Mouse (Mus musculus): Measurements from ENCODE around the gene Ubald2. TPM values are rescaled to one million over a fixed set of nuclear protein-coding genes. Genes with fewer than 3 reads are reported as not detected.
A peak's percentile ranks its signal among the peaks of the same experiment; 100 is the strongest.

Ubald2 gene
- polyA plus RNA-seq, 1 experiment from 2014 or later: 37.9 TPM

DNA sequence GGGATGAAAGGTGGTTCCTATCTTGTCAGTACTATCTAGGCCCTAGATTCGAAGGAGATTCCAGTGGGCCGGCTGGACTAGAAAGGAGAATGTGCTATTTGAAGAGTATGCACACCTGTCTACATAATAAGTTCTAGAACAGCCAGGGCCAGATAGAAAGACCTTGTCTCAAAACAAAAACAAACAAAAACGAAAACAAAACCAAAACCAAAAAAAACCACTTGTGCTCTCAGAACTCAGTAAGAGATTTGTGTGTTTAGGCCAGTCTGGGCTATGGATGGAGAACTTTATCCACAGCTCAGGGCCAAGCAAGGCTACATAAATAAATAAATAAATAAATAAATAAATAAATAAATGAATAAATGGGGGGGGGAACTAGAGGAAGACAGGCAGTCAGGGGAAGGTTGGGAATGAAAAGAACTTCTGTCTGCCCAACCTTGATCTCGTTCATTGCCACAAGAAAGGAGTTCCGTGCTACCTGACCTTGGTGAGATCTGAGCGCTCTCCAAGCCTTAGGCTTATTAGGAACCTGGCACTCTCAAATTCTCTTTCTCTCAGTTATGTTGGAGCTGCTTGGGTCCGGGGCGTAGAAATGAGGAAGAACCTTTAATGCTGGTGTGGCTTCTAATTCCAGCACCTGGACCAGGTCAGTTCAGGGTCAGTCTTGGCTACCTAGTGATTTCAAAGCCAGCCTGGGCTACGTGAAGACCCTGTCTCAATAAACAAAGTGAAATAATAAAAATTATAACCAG, 3.9 kb upstream of the Ubald2 start:
- no peak overlapping the region for H3K4me2 ChIP-seq
- H3K9me3 ChIP-seq: no peaks in the 10 kb centered on the region
- no peak overlapping the region for H3K9ac ChIP-seq
- H3K27ac ChIP-seq: peak overlapping the region; percentile 86
- peaks cover 25% of the 10 kb centered on the region for H3K4me1 ChIP-seq
- no peaks in the 10 kb centered on the region for H3K27me3 ChIP-seq (replicated peaks)
- no peak overlapping the region for H3K4me3 ChIP-seq (replicated peaks)
- H3K36me3 ChIP-seq: no peaks in the 10 kb centered on the region
- ATAC-seq (ENCODE audit: insufficient read depth, low FRiP score, low read depth): no peak
- WGBS: 73% methylated on average over 9 of the region's 9 CpGs

DNA sequence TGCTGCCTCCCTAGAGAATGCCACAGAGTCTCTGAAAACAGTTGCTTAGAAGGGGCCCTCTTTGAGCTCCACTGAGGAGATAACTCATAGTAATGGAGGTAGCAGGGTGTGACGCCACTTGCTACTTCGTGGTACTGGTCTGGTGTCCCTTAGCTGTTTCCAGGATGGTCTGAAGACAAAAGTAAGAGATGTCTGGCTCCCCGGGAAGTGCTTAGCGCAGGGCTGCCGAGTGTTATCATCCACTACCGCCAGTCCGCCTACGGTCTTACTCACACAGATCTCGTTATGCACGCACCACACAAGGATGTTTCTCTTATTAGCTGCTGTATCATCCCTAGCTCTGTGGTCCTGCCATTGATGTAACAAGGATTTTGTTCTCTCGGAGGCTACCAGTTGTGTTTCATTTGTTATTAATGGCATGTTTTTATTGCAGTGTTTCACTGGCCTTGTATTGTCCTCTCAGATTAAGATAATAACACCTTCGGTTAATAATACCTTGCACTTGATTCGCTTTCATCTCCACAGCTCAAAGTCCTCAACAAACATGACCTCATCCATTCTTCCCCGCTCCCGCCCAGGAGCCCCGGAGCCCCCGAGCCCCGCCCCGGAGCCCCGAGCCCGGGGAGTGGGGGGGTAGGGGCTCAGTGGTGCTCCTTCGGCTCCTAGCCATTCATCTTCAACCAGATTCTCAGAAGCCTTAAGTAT, 3.0 kb upstream of the Ubald2 start:
- no peak overlapping the region for H3K9ac ChIP-seq
- H3K9me3 ChIP-seq: no peaks in the 10 kb centered on the region
- peaks cover 30% of the 10 kb centered on the region for H3K4me1 ChIP-seq
- no peak for ATAC-seq (ENCODE audit: insufficient read depth, low FRiP score, low read depth)
- H3K4me3 ChIP-seq (replicated peaks): no peak overlapping the region
- H3K4me2 ChIP-seq: peak overlapping the region; percentile 23; the same call in 1 of the 2 replicates
- H3K27me3 ChIP-seq (replicated peaks): no peaks in the 10 kb centered on the region
- no peaks in the 10 kb centered on the region for H3K36me3 ChIP-seq
- WGBS: 36% methylated on average over 22 of the region's 22 CpGs
- H3K27ac ChIP-seq: peak overlapping the region; percentile 86

DNA sequence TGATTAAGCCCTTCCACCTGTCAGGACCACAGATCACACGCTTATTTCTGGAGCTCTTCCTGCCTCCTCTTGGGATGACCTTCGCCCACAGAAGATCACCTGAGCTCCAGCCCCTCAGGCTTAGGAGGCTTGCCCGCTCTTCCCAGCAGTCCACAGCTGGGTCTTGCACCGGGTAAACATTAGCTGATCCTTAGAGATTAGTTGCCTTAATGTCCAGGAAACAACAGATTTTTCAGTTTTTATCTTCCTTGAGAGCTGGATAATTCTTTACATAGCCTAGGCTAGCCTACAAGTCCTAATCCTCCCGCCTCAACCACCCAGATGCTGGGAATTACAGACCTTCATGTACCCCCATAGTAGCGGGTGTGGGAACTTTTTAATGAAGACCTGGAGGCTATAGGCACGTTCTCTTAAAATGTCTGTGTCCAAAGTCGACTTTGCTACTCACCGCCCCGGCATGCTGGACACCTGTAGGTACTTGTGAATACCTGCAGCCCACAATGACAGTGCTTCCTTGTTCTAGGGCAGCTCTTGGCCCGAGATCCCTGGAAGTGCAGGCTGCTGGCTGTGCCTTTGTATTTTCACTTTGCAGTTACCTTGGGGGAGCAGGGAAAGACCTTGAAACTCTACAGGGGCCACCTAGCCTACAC, 2.3 kb upstream of the Ubald2 start:
- H3K9ac ChIP-seq: no peak overlapping the region
- H3K27ac ChIP-seq: peak overlapping the region; percentile 86
- no peaks in the 10 kb centered on the region for H3K27me3 ChIP-seq (replicated peaks)
- H3K36me3 ChIP-seq: no peaks in the 10 kb centered on the region
- no peak for ATAC-seq (ENCODE audit: insufficient read depth, low FRiP score, low read depth)
- no peaks in the 10 kb centered on the region for H3K9me3 ChIP-seq
- no peak overlapping the region for H3K4me3 ChIP-seq (replicated peaks)
- 43% methylated on average over 11 of the region's 11 CpGs for WGBS
- H3K4me1 ChIP-seq: peaks cover 37% of the 10 kb centered on the region
- peak overlapping the region; percentile 23; the same call in 1 of the 2 replicates for H3K4me2 ChIP-seq

DNA sequence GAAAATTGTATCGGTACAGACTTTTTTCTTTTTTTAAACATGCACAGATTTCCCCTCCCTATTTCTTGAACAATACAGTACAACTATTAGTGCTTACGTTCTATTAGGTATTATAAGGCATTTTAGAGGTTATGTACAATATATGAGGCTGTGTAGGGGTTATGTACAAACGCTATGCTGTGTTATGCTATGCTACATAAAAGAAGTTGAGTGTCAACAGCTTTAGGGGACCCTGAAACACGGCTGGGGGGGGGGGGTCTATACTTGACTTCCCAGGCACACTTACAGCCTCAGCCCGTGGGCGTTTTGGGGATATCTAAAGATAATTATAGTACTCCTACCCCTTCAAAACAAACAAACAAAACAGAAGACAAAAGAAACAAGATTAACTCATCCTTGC, 1.8 kb upstream of the Ubald2 start:
- peak overlapping the region; percentile 86 for H3K27ac ChIP-seq
- 59% methylated on average over 6 of the region's 6 CpGs for WGBS
- H3K9ac ChIP-seq: no peak overlapping the region
- H3K27me3 ChIP-seq (replicated peaks): no peaks in the 10 kb centered on the region
- no peaks in the 10 kb centered on the region for H3K36me3 ChIP-seq
- no peak for ATAC-seq (ENCODE audit: insufficient read depth, low FRiP score, low read depth)
- peaks cover 42% of the 10 kb centered on the region for H3K4me1 ChIP-seq
- H3K9me3 ChIP-seq: no peaks in the 10 kb centered on the region
- peak overlapping the region; percentile 23; the same call in 1 of the 2 replicates for H3K4me2 ChIP-seq
- H3K4me3 ChIP-seq (replicated peaks): no peak overlapping the region

DNA sequence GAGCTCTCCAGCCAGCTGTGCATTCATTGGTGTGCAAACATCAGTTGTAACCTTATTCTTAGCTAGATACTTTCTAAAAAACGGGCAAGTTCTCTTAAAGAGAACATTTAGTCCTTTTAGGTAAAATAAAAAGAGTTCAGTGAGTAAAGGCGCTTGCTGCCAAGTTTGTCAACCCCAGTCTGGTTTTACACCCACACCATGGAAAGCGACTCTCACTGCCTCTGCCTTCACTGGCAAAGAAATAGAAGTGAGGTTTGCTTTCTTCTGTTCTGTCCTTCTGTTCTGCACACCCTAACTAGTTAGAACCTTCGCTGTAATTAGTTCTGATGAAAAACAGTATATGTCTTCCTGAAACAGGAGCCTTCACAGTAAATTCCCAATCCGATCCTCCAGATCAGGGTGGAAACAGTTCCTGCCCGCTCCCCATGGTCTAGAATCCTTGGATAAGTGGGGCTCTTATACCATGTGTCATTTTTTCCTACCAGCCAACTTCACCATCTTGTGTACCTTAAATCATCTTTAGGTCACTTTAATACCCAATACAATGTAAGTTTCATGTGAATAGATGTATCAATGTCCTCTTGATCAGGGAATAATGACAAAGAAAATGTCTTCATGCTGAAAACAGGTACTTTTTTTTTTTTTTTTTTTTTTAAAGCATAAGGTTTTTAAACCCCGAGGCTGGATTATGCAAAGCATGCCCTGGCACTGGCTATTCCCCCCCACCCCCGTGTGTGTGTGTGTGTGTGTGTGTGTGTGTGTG, 1.1 kb upstream of the Ubald2 start:
- Histone ChIP-seq H3K4me2 (no peak overlapping the region), H3K27ac (peak overlapping the region; percentile 86)

DNA sequence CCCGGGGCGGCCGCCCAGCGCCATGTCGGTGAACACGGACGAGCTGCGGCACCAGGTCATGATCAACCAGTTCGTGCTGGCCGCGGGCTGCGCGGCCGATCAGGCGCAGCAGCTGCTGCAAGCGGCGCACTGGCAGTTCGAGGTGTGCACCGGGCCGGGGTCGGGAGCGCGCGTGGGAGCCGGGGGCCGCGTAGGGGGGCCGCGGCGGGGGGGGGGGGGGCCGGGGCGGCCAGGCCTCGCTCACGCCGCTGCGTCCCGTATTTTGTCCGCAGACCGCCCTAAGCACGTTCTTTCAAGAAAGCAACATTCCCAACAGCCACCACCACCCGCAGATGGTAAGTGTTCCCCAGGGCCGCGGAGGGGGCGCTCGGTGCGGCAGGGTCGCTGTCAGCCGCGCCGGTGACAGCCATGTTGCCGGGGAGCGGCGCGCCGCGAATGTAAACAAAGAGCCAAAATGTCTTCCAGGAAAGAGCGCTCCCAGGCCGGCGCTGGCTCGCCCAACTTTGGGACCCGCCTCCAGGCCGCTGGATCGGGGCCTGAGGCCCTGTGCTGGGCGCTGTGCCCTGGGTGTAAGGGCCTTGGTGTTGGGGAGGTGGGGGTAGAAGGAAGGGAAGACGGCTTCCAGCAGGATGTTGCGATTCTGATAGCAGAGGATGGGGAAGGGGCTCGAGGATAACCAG, 533 bp downstream of the Ubald2 start:
- Histone ChIP-seq H3K36me3 (0 out of 2 replicates have a peak, but pooled peaks cover 4% of the 10 kb centered on the region), H3K9ac (peak overlapping the region; percentile 70), H3K4me1 (peaks cover 40% of the 10 kb centered on the region), H3K4me2 (peak overlapping the region; percentile 61), H3K27me3 (replicated peaks) (no peaks in the 10 kb centered on the region), H3K9me3 (no peaks in the 10 kb centered on the region), H3K27ac (peak overlapping the region; percentile 85), H3K4me3 (replicated peaks) (peak overlapping the region; percentile 68)
- under 1% methylated on average over 47 of the region's 67 CpGs for WGBS
- ATAC-seq (ENCODE audit: insufficient read depth, low FRiP score, low read depth): no peak

More for the DNA sequence above, 1.1 kb upstream of the Ubald2 start:
- H3K4me3 ChIP-seq (replicated peaks): no peak overlapping the region
- no peaks in the 10 kb centered on the region for H3K9me3 ChIP-seq
- 0 out of 2 replicates have a peak, but pooled peaks cover 4% of the 10 kb centered on the region for H3K36me3 ChIP-seq
- no peak for ATAC-seq (ENCODE audit: insufficient read depth, low FRiP score, low read depth)
- H3K4me1 ChIP-seq: peaks cover 45% of the 10 kb centered on the region
- no peak overlapping the region for H3K9ac ChIP-seq
- WGBS: 61% methylated on average over 8 of the region's 8 CpGs
- H3K27me3 ChIP-seq (replicated peaks): no peaks in the 10 kb centered on the region

DNA sequence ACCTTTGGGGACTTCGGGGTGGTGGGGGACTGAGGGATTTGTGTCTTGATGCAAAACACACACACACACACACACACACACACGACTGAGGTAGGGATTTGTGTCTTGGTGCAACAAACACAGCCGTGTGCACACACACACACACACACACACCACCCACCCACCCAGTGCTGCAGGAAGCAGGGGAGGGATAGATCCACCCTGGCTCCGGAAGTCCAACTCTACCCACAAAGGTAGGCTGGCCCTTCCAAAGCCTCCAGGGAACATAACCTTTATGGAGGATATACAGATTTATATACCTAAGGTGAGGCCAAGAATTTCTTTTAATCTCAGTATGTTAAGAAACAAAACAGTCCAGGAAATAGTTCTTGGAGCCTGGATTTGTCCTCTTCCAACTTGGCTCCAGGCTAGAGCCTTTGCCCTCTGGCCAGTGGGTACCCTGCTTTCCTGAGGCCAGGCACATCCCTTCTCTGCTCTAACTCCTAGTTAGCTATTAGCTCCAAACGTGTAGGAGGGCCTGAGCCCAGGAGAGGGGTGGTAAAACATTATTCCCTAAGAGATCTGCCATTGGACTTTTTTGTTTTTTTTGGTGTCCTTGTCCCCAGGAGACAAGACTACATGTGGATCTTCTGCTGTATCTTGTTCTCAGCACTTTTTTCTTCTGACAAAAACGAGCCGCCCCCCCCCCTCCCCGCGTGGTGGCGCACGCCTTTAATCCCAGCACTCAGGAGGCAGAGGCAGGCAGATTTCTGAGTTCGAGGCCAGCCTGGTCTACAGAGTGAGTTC, 1.3 kb downstream of the Ubald2 start:
- Histone ChIP-seq H3K4me2 (peak overlapping the region; percentile 61), H3K9ac (peak overlapping the region; percentile 70; the same call in 1 of the 2 replicates), H3K36me3 (0 out of 2 replicates have a peak, but pooled peaks cover 5% of the 10 kb centered on the region), H3K27ac (peak overlapping the region; percentile 85), H3K9me3 (no peaks in the 10 kb centered on the region), H3K4me1 (peaks cover 35% of the 10 kb centered on the region), H3K4me3 (replicated peaks) (peak overlapping the region; percentile 68), H3K27me3 (replicated peaks) (no peaks in the 10 kb centered on the region)
- ATAC-seq (ENCODE audit: insufficient read depth, low FRiP score, low read depth): no peak
- WGBS: 41% methylated on average over 12 of the region's 12 CpGs

DNA sequence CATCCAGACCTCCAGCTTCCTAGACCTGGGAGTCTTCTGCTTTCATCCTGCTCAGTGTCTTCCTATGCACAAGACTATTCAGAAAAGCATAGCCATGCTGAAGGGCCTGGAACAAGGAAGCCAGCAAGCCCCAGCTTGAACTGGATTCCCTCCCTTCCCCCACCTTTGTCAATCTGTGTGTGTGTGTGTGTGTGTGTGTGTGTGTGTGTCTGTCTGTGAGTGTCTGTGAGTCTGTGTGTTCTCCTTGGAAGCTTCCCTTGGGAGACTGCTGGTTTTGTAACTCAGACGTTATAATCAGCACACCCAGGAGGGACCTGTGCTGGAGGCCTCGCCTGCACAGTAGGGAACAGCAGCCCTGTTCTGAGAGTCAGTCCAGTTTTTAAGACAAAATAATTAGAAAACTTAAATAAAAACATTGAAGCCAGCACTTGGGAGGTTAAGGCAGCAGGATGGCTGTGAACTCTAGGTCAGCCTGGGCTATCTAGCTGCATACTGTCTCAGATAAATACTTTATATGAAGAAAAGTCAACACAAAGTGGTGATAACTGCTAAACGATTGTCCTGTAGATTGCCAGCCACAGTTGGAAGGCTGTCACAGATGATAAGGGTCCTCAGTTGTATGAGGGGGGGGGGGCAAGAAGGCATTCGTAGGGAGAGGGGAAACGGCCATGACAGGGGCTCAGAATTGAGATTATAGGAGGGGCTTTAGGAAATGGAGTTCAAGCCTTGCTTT, 2.3 kb downstream of the Ubald2 start:
- Histone ChIP-seq H3K36me3 (0 out of 2 replicates have a peak, but pooled peaks cover 8% of the 10 kb centered on the region), H3K4me2 (peak overlapping the region; percentile 61), H3K9ac (no peak overlapping the region; the same call in 1 of the 2 replicates), H3K27me3 (replicated peaks) (no peaks in the 10 kb centered on the region), H3K4me3 (replicated peaks) (peak overlapping the region; percentile 68; the same call in 1 of the 2 replicates), H3K9me3 (no peaks in the 10 kb centered on the region), H3K4me1 (peaks cover 28% of the 10 kb centered on the region), H3K27ac (peak overlapping the region; percentile 33; the same call in 1 of the 2 replicates)
- 46% methylated on average over 5 of the region's 5 CpGs for WGBS
- ATAC-seq (ENCODE audit: insufficient read depth, low FRiP score, low read depth): no peak

DNA sequence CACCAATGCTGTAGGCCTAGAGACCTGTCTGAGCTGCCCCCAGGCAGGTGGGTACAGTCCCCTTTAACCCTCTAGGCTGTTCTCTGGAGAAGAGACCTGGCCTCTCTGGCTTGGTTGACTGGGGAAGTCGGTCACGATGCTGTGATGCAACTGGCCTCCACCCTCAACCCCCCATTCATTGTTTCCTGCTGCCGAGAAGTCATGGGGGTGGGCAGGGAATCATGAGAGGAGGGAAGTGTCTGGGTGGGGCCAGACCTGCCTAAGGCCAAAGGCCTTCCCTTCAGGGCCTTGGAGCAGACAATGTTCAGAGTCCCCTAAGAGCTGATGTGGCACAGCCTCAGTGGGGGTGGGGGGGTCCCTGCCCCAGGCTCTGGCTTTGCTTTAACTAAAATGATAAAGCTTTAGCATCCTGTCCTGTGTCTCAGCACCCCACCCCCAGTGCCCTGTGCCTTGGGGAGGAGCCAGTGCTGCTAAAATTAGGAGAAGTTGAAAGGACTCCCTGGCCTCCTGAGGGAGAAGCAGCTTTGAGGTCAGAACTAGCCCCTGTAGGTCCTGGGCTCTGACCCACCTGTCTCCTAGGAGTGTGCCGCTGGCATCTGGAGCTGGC, 2.9 kb downstream of the Ubald2 start:
- Histone ChIP-seq H3K4me3 (replicated peaks) (no peak overlapping the region), H3K27ac (peak overlapping the region; percentile 33), H3K9me3 (no peaks in the 10 kb centered on the region), H3K27me3 (replicated peaks) (no peaks in the 10 kb centered on the region), H3K4me1 (peaks cover 28% of the 10 kb centered on the region), H3K9ac (no peak overlapping the region), H3K4me2 (peak overlapping the region; percentile 61), H3K36me3 (0 out of 2 replicates have a peak, but pooled peaks cover 8% of the 10 kb centered on the region)
- no peak for ATAC-seq (ENCODE audit: insufficient read depth, low FRiP score, low read depth)
- WGBS: 37% methylated on average over 4 of the region's 4 CpGs

Data from stomach, embryonic 15.5 days (tissue).